Comparison of ENCODE assay signal across 14 mouse cellular contexts in genomic region chr19:14777709-14778108, GRCm38 (mm10).
DNase-seq lines count a peak whose midpoint lies in the region; ATAC-seq lines count a peak whose summit lies in the region.
"Had no signal": no experiment of that assay in that cellular context is flagged by ENCODE, and none has a peak within 500 bp of the region (broad histone marks: within the 10 kb centered on the region; RNA-seq: fewer than 3 reads in every experiment).

No protein-coding gene starts in this region.

- no peak overlapping the region for H3K9ac ChIP-seq in kidney, embryonic 16.5 days (replicated peaks; ENCODE audit: low read length)
- H3K9ac ChIP-seq in hindbrain, embryonic 13.5 days: no peak overlapping the region
- H3K9ac ChIP-seq in midbrain, embryonic 16.5 days (ENCODE audit: low read depth, low read length): no peak overlapping the region
- H3K9ac ChIP-seq: liver, postnatal 0 days had no signal

- WGBS in kidney, embryonic 16.5 days: 32% methylated on average over 7 of the region's 7 CpGs
- 25% methylated on average over 7 of the region's 7 CpGs for WGBS in forebrain, embryonic 10.5 days
- WGBS in hindbrain, embryonic 13.5 days: 24% methylated on average over 7 of the region's 7 CpGs
- whole genome bisulfite sequencing in midbrain, embryonic 16.5 days: 33% methylated on average over 7 of the region's 7 CpGs

- 0 out of 2 replicates have a peak, but pooled peaks cover 7% of the 10 kb centered on the region for H3K4me1 ChIP-seq in kidney, embryonic 16.5 days (ENCODE audit: insufficient read depth, low read length)
- H3K4me1 ChIP-seq in forebrain, embryonic 10.5 days: peaks cover 26% of the 10 kb centered on the region
- H3K4me1 ChIP-seq in hindbrain, embryonic 13.5 days (replicated peaks): peaks cover 14% of the 10 kb centered on the region
- H3K4me1 ChIP-seq in midbrain, embryonic 16.5 days (ENCODE audit: control insufficient read depth, insufficient read depth, low read length): 0 out of 2 replicates have a peak, but pooled peaks cover 3% of the 10 kb centered on the region

- no peaks in the 10 kb centered on the region for H3K9me3 ChIP-seq in kidney, embryonic 16.5 days (ENCODE audit: low read length)
- H3K9me3 ChIP-seq in forebrain, embryonic 10.5 days: peaks cover 3% of the 10 kb centered on the region; the same call in 1 of the 2 replicates
- no peaks in the 10 kb centered on the region for H3K9me3 ChIP-seq in hindbrain, embryonic 13.5 days
- no peaks in the 10 kb centered on the region for H3K9me3 ChIP-seq in midbrain, embryonic 16.5 days (replicated peaks; ENCODE audit: control insufficient read depth, low read length, poor library complexity, severe bottlenecking)

- no peaks in the 10 kb centered on the region for H3K36me3 ChIP-seq in kidney, embryonic 16.5 days (ENCODE audit: insufficient read depth, low read length)
- H3K36me3 ChIP-seq in forebrain, embryonic 10.5 days (replicated peaks): no peaks in the 10 kb centered on the region
- no peaks in the 10 kb centered on the region for H3K36me3 ChIP-seq in hindbrain, embryonic 13.5 days
- H3K36me3 ChIP-seq in midbrain, embryonic 16.5 days (ENCODE audit: control insufficient read depth, insufficient read depth, low read length): no peaks in the 10 kb centered on the region

- 0 out of 2 replicates have a peak overlapping the region, but pooled peaks have one; percentile 26 for H3K4me2 ChIP-seq in kidney, embryonic 16.5 days (replicated peaks; ENCODE audit: low read depth, low read length)
- peak overlapping the region; percentile 50 for H3K4me2 ChIP-seq in hindbrain, embryonic 13.5 days
- H3K4me2 ChIP-seq in midbrain, embryonic 16.5 days (ENCODE audit: low read length): peak overlapping the region; percentile 38

- peaks cover 6% of the 10 kb centered on the region; the same call in 1 of the 2 replicates for H3K27me3 ChIP-seq in kidney, embryonic 16.5 days (ENCODE audit: insufficient read depth, low read length)
- H3K27me3 ChIP-seq in forebrain, embryonic 10.5 days (ENCODE audit: poor library complexity, severe bottlenecking): peaks cover 30% of the 10 kb centered on the region
- H3K27me3 ChIP-seq in hindbrain, embryonic 13.5 days: no peaks in the 10 kb centered on the region
- H3K27me3 ChIP-seq in midbrain, embryonic 16.5 days (ENCODE audit: control insufficient read depth, insufficient read depth, low read depth, low read length): no peaks in the 10 kb centered on the region

- no peak for ATAC-seq in kidney, embryonic 16.5 days (ENCODE audit: low FRiP score, low TSS enrichment)
- ATAC-seq in hindbrain, embryonic 13.5 days (ENCODE audit: low FRiP score): peak; percentile 54; the same call in 1 of the 2 replicates
- peak; percentile 54; the same call in 1 of the 2 replicates for ATAC-seq in midbrain, embryonic 16.5 days
- no peak for ATAC-seq in frontal cortex, adult (ENCODE audit: low TSS enrichment)
- ATAC-seq: CD4-positive, CD25-positive, alpha-beta regulatory T cell, adult 4 months; liver, postnatal 0 days had no signal

- no peak for DNase-seq in kidney, adult 18-20 months
- no peak for DNase-seq in forebrain, embryonic 10.5 days (ENCODE audit: extremely low spot score, low spot score)
- DNase-seq in lung, postnatal 4 days: no peak
- DNase-seq in T-cell, adult 2 months (ENCODE audit: low spot score): no peak
- DNase-seq: adrenal gland, adult 8-10 months; gastrocnemius, postnatal 14 days; kidney, postnatal 14 days; liver, postnatal 0 days; thymus, postnatal 4 days had no signal

- H3K4me3 ChIP-seq in kidney, embryonic 16.5 days (ENCODE audit: low read length): no peak overlapping the region
- H3K4me3 ChIP-seq in forebrain, embryonic 10.5 days: peak overlapping the region; percentile 27; the same call in 1 of the 2 replicates
- H3K4me3 ChIP-seq in hindbrain, embryonic 13.5 days: no peak overlapping the region; the same call in 1 of the 2 replicates
- no peak overlapping the region for H3K4me3 ChIP-seq in midbrain, embryonic 16.5 days (ENCODE audit: low read depth, low read length)

- H3K27ac ChIP-seq in kidney, embryonic 16.5 days (ENCODE audit: low read length): no peak overlapping the region
- no peak overlapping the region for H3K27ac ChIP-seq in forebrain, embryonic 10.5 days
- H3K27ac ChIP-seq in hindbrain, embryonic 13.5 days: peak overlapping the region; percentile 76
- H3K27ac ChIP-seq in midbrain, embryonic 16.5 days (ENCODE audit: low read length): no peak overlapping the region

Comparison
In these comparisons a context has a peak if more than half of its experiments do, and no peak if none do; other contexts are left out.
1. ATAC-seq: peak in hindbrain, embryonic 13.5 days (single experiment) and midbrain, embryonic 16.5 days (single experiment); none in kidney, embryonic 16.5 days (single experiment) and frontal cortex, adult (single experiment).
2. Peak in every context shown above with its lines, with median percentiles within 50 percentile points of each other: H3K4me2 ChIP-seq.